Mouse (Mus musculus) forebrain, embryonic 14.5 days (tissue): Measurements from ENCODE around the gene Gm3512. TPM values are rescaled to one million over a fixed set of nuclear protein-coding genes. Genes with fewer than 3 reads are reported as not detected.
"Not testable (repeated sequence)": the region's sequence is repeated elsewhere in the genome, so short reads cannot be mapped to it uniquely, and the experiment has no call there.

Experiments used
- ATAC-seq: fragments of 200-750 bp; cut with Nextera tagmentation; 2 replicates; pipeline ENCODE4 v1.8.0; 2017; ENCODE audit warnings: mild to moderate bottlenecking, moderate library complexity
- DNase-seq: peaks from one replicate; pipeline ENCODE4 v3.0.0-alpha.2; 2015; ENCODE audit warnings: low spot score
- H3K27ac ChIP-seq: fragments of 300-500 bp; sonication (generic); 2 replicates; pipeline ENCODE4 v1.5.1; 2014; ENCODE audit warnings: low read depth, mild to moderate bottlenecking, control low read depth, low read length, moderate library complexity
- H3K27me3 ChIP-seq: fragments of 300-500 bp; sonication (generic); replicated peaks from 2 replicates; pipeline ENCODE4 v1.6.1; 2014; ENCODE audit warnings: low read length, control low read depth, mixed read lengths; ENCODE audit not compliant: control insufficient read depth, insufficient read depth
- H3K36me3 ChIP-seq: fragments of 300-500 bp; sonication (generic); 2 replicates; pipeline ENCODE4 v1.6.1; 2014; ENCODE audit warnings: low read length, control low read depth; ENCODE audit not compliant: control insufficient read depth, insufficient read depth
- H3K4me1 ChIP-seq: fragments of 300-500 bp; sonication (generic); 2 replicates; pipeline ENCODE4 v1.6.1; 2014; ENCODE audit warnings: antibody characterized with exemption, low read length, control low read depth; ENCODE audit not compliant: control insufficient read depth, insufficient read depth
- H3K4me2 ChIP-seq: fragments of 300-500 bp; sonication (generic); 2 replicates; pipeline ENCODE4 v1.6.1; 2014; ENCODE audit warnings: mild to moderate bottlenecking, control low read depth, low read length
- H3K4me3 ChIP-seq: fragments of 300-500 bp; sonication (generic); 2 replicates; pipeline ENCODE4 v1.5.1; 2014; ENCODE audit warnings: low read depth, low read length, control low read depth
- H3K9ac ChIP-seq: fragments of 300-500 bp; sonication (generic); 2 replicates; pipeline ENCODE4 v1.6.1; 2014; ENCODE audit warnings: mild to moderate bottlenecking, low read length, control low read depth, moderate library complexity
- H3K9me3 ChIP-seq: fragments of 300-500 bp; sonication (generic); replicated peaks from 2 replicates; pipeline ENCODE4 v1.6.1; 2016; ENCODE audit warnings: low read length, control low read depth, mixed read lengths; ENCODE audit not compliant: control insufficient read depth
- WGBS: fragments of 180-500 bp; shearing (Covaris S2); extraction: QIAGEN DNeasy Blood & Tissue Kit; methylation state at CpG from one replicate; pipeline ENCODE4 v1.1.7; 2014; 5-methylcytosine and 5-hydroxymethylcytosine counted together
- polyA plus RNA-seq: library from polyadenylated mRNA; unstranded; fragments of >200 nt; fragmentation: Nextera tagmentation; extraction: Ambion mirVana; gene quantifications from 2 replicates; pipeline ENCODE4 v1.2.1, GENCODE M21; 2014

Gene Gm3512
- polyA plus RNA-seq, result 5.4 and 8.0 TPM in 2 replicates

DNA sequence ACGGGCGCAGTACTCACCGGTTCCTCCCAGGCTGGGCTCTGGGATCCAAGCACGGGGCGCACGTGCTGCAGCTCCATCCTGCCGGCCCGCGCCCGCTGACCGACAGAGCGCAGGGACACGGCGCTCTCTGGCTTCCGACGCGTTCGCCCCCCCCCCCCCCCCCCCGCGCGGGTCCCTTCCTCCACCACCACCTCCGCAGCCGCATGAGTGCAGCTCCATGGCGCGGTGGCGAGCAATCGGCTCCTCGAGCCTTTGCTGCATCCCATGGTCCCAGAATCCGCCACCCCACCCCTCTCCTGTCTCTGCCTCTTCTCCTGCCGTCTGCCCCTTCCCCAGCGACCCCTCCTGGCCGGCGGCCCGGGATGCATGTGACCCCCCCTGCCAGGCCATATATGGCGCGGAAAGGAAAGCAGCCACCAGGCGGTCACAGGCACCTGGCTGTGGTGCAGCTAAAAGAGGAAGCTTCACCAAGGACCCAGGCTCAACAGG, at the start of gene Gm3512:
TSS of gene Gm3512 (minus strand) at position 51 of the 489 bp plus-strand sequence.
- H3K4me2 ChIP-seq, H3K4me1 ChIP-seq, H3K4me3 ChIP-seq, DNase-seq, H3K27ac ChIP-seq, H3K9me3 ChIP-seq, H3K27me3 ChIP-seq, H3K9ac ChIP-seq, H3K36me3 ChIP-seq: not testable (repeated sequence)
- WGBS, result no CpG with 5 or more reads among the region's 37 CpGs
- ATAC-seq, result peak; percentile 50; the same call in 1 of the 2 replicates

DNA sequence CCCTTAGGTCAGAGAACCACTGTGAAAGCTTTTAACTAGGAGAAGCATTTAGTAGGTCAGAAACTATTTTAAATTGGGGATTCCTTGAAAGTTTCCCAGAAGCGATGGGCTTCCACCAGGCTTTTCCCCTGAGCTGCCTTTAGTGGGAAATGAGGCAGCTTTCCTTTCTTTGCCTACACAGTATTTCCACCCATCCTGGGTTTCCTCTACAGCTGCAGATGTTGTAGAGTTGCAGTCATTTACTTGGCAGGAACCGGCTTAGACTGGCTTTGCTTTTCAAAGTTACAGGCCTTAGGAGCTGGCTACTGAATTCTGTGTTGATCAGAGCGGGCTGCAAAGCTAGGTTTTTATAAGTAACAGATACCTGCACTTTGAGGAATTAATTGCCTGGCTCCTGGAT, 25.7 kb upstream of the Gm3512 start:
- H3K9ac ChIP-seq, H3K4me3 ChIP-seq, H3K4me2 ChIP-seq, H3K4me1 ChIP-seq, DNase-seq, H3K9me3 ChIP-seq, H3K27ac ChIP-seq, H3K27me3 ChIP-seq, ATAC-seq, H3K36me3 ChIP-seq: not testable (repeated sequence)
- 95% methylated on average over 2 of the region's 3 CpGs for WGBS

DNA sequence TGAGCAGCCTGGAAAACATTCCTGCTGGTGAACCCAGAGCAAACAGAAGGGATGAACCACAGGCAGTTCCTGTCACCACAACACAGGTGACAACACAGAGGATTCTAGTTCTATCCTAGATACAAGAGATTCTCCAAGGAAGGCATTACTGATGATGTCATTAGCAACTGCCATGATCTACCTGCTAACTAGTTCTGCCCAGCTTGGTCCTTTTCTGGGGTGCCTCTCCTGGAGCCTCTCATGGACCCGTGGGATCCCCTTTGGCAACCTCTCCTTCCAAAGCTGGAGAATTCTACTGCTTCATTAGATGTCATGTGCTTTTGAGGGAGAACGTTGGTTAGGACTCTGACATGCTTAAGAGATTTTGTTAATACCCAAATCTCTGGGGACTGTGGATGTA, 20.1 kb upstream of the Gm3512 start, which contains the start of gene Gm16434:
TSS of gene Gm16434 (minus strand) at position 101 of the 400 bp plus-strand sequence.
- H3K27ac ChIP-seq, H3K27me3 ChIP-seq, H3K9ac ChIP-seq, ATAC-seq, H3K4me2 ChIP-seq, H3K4me3 ChIP-seq, H3K36me3 ChIP-seq, H3K4me1 ChIP-seq, DNase-seq, H3K9me3 ChIP-seq: not testable (repeated sequence)
- WGBS, result no CpG with 5 or more reads among the region's 2 CpGs

DNA sequence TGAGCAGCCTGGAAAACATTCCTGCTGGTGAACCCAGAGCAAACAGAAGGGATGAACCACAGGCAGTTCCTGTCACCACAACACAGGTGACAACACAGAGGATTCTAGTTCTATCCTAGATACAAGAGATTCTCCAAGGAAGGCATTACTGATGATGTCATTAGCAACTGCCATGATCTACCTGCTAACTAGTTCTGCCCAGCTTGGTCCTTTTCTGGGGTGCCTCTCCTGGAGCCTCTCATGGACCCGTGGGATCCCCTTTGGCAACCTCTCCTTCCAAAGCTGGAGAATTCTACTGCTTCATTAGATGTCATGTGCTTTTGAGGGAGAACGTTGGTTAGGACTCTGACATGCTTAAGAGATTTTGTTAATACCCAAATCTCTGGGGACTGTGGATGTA, 49.0 kb downstream of the Gm3512 start, which contains the start of gene Gm6676:
TSS of gene Gm6676 (minus strand) at position 101 of the 400 bp plus-strand sequence.
- DNase-seq, H3K9me3 ChIP-seq, H3K4me3 ChIP-seq, H3K27ac ChIP-seq, H3K9ac ChIP-seq, H3K4me2 ChIP-seq, H3K27me3 ChIP-seq, H3K36me3 ChIP-seq, ATAC-seq, H3K4me1 ChIP-seq: not testable (repeated sequence)
- whole genome bisulfite sequencing, result no CpG with 5 or more reads among the region's 2 CpGs

DNA sequence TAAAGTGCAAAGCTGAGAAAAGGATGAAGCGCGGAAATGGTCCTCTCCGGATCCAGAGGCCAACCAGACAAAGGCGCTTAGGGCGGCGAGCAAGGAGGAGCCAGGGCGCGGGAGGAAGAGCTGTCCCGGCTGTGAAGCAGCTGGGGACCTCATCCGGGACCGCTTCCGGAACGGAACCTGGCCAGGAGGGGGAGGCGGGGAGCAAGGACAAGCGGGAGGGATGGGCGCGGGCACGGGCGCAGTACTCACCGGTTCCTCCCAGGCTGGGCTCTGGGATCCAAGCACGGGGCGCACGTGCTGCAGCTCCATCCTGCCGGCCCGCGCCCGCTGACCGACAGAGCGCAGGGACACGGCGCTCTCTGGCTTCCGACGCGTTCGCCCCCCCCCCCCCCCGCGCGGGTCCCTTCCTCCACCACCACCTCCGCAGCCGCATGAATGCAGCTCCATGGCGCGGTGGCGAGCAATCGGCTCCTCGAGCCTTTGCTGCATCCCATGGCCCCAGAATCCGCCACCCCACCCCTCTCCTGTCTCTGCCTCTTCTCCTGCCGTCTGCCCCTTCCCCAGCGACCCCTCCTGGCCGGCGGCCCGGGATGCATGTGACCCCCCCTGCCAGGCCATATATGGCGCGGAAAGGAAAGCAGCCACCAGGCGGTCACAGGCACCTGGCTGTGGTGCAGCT, 69.1 kb downstream of the Gm3512 start:
- peak overlapping the region; percentile 62 for H3K9ac ChIP-seq
- DNase-seq, result peak; percentile 44
- not testable (repeated sequence) for H3K4me1 ChIP-seq, H3K27me3 ChIP-seq, H3K36me3 ChIP-seq, H3K9me3 ChIP-seq
- H3K27ac ChIP-seq, result peak overlapping the region; percentile 71; the same call in 1 of the 2 replicates
- H3K4me3 ChIP-seq, result peak overlapping the region; percentile 35
- H3K4me2 ChIP-seq, result peak overlapping the region; percentile 42
- WGBS, result 3% methylated on average over 6 of the region's 54 CpGs
- ATAC-seq, result peak; percentile 58; the same call in 1 of the 2 replicates

Other genes with a start within 250 kb of the Gm3512 start
- not detected in 2 replicates for gene Gm6356, start 200.7 kb downstream of the Gm3512 start, polyA plus RNA-seq
- 2.6 and 3.0 TPM in 2 replicates for gene Gm10406, start 147.1 kb downstream of the Gm3512 start, polyA plus RNA-seq
- not detected in 2 replicates for gene Gm3685, start 129.6 kb downstream of the Gm3512 start, polyA plus RNA-seq
- gene Gm3696, start 73.9 kb downstream of the Gm3512 start, polyA plus RNA-seq, result 5.9 and 7.3 TPM in 2 replicates
- gene Gm6676, start 49.1 kb downstream of the Gm3512 start, polyA plus RNA-seq, result not detected in 2 replicates
- gene Gm16434, start 20.0 kb upstream of the Gm3512 start, polyA plus RNA-seq, result not detected in 2 replicates
- gene Gm3727, start 90.2 kb upstream of the Gm3512 start, polyA plus RNA-seq, result not detected in 2 replicates
- gene Gm3739, start 140.5 kb upstream of the Gm3512 start, polyA plus RNA-seq, result 4.1 and 4.6 TPM in 2 replicates
- not detected in 2 replicates for gene Gm5797, start 157.9 kb upstream of the Gm3512 start, polyA plus RNA-seq
- gene Gm8374, start 190.6 kb upstream of the Gm3512 start, polyA plus RNA-seq, result not detected in 2 replicates